Mouse (Mus musculus): ENCODE data around the gene Dars. TPM values are rescaled to one million over a fixed set of nuclear protein-coding genes. Genes with fewer than 3 reads are reported as not detected.

Gene Dars
- 19.7 and 24.0 TPM in 2 replicates for polyA plus RNA-seq (2012; rRNA removed; ENCODE audit: low replicate concordance)

DNA sequence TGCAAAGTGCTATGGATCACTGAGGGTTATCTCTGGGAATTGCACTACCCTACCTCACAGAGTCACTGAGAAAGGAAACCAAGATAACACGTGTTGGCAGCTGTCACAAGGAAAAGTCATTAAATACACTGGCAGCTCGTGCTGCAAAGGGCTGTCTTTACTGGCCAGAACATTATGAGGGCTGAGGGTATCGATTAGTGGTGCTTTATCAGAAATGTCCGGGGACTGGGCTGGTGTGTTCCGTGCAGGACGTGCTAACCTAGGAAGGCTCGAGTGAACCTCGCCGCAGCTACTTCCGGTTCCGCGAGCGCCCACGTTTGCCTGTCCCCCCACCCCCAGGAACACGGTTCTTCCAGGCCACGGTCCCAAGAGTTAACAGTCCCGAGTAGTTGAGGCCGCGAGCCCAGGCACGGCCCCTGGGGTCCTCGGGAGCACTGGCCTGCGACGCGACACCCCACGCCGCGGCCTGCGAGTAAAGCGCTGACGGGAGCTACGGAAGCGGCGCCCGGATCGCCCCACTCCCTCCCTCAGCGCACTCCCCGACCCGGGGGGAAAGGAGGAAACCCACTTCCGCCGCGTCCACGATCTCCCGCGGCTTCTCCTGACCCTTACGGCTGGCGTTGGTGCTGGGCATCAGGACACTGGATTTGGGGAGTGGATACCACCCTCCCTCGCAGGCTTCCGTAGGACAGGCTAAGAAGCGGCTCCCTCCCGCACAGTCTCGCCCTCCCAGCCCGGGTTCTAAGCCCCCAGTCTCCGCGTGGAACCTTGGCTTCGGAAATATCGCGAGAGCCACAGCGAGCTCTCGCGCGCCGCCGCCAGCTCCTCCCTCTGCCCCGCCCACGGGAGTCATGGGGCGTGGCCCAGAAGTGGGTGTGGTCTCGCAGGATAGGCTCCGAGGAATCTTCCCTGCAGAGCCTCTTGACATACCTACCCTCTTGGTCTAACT is at the start of gene Dars:
Gene Dars, minus strand, starts transcription at position 785 of the 949 bp plus-strand sequence.

DNA sequence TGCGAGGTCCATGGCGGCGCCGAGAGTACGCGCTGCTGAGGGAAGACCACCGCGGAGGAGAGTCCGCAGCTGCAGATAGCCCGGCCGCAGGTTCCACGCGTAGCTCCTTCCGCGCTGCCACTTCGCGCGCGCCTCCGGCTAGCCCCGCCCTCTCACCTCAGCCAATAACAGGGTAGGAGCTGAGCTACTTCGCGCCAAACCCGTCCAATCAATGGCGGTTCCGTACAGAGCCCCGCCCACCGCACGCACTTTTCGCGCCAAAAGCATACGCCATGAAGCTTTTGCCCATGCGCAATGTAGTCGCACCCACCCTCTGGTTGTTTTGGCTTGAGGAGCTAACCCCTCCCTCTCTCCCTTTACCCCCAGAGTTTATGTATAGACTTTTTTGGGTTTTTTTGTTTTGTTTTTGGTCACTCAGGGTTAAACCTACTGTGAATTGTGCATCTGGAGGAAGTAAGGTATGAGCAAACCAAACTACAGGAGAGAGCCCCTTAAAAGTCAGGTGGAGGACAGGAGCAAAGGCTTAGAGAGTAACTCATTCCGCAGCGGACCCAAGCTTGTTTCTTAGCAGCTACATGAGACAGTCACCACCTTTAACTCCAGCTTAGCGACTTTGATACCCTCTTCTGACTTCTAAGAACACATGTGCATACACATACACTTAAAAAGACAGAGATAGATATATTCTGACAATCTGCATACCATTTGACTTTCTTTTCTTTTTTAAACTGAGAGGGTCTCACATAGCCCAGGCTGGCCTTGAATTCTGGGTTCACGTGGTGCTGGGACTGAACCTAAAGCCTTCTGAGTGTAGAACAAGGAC is 57.4 kb downstream of the Dars start, which contains the start of gene Mcm6:
Gene Mcm6, minus strand, starts transcription at position 111 of the 823 bp plus-strand sequence.

DNA sequence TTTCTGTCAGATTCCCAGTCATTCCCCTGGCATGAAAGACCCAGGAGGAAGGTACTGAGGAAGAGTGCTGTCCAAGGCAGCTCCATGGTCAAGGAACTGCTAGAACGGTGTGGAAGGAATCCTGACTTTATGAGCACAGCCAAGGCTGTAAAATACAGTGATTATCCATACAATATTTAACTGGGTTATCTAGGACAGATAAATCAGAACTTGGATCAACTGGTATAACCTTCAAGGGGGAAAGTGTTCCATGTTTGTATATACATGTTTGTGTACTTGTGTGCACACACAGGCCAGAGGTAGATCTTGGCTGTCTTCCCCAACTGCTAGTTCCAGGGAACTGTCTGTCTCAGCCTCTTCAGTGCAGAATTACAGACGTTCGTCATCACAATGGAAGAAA is 89.0 kb downstream of the Dars start, which contains the start of gene Lct:
Gene Lct, minus strand, starts transcription at position 101 of the 400 bp plus-strand sequence.

Other genes with a start within 250 kb of the Dars start
- 22.2 and 26.1 TPM in 2 replicates for gene Ubxn4, start 173.4 kb downstream of the Dars start, polyA plus RNA-seq (2012; rRNA removed; ENCODE audit: low replicate concordance)
- 0.01 and 0.19 TPM in 2 replicates for gene Lct, start 89.0 kb downstream of the Dars start, polyA plus RNA-seq (2012; rRNA removed; ENCODE audit: low replicate concordance)
- gene Mcm6, start 57.7 kb downstream of the Dars start, polyA plus RNA-seq (2012; rRNA removed; ENCODE audit: low replicate concordance): 4.4 and 32.5 TPM in 2 replicates
- gene Cxcr4, start 174.9 kb upstream of the Dars start, polyA plus RNA-seq (2012; rRNA removed; ENCODE audit: low replicate concordance): 49.8 and 73.3 TPM in 2 replicates

Measured in subcutaneous adipose tissue, adult 2 months (tissue).